19 mouse cellular contexts compared by ENCODE assay signal in genomic region chr10:108896529-108896928, GRCm38 (mm10).
"Had no signal": no experiment of that assay in that cellular context is flagged by ENCODE, and none has a peak within 500 bp of the region (broad histone marks: within the 10 kb centered on the region; RNA-seq: fewer than 3 reads in every experiment).

No protein-coding gene starts in this region.

- H3K4me3 ChIP-seq: gastrocnemius, adult 2 months; heart, embryonic 12.5 days; hindbrain, embryonic 10.5 days; hindbrain, embryonic 12.5 days; intestine, embryonic 15.5 days; layer of hippocampus, adult 2 months; left cerebral cortex, adult 2 months; limb, embryonic 10.5 days; limb, embryonic 12.5 days had no signal

- H3K27ac ChIP-seq: gastrocnemius, adult 2 months; hindbrain, embryonic 10.5 days; hindbrain, embryonic 12.5 days; hindbrain, embryonic 14.5 days; intestine, embryonic 15.5 days; layer of hippocampus, adult 2 months; left cerebral cortex, adult 2 months; limb, embryonic 10.5 days; limb, embryonic 12.5 days had no signal

- H3K4me1 ChIP-seq: heart, embryonic 12.5 days; hindbrain, embryonic 10.5 days; hindbrain, embryonic 12.5 days; intestine, embryonic 15.5 days; limb, embryonic 10.5 days; limb, embryonic 12.5 days had no signal

- H3K9me3 ChIP-seq: heart, embryonic 12.5 days; hindbrain, embryonic 10.5 days; hindbrain, embryonic 12.5 days; intestine, embryonic 15.5 days; limb, embryonic 10.5 days; limb, embryonic 12.5 days had no signal

- H3K27me3 ChIP-seq: heart, embryonic 12.5 days; hindbrain, embryonic 12.5 days; intestine, embryonic 15.5 days; limb, embryonic 12.5 days had no signal

- DNase-seq: gastrocnemius, adult 2 months; gastrocnemius, postnatal 10 days; gastrocnemius, postnatal 25 days; heart, postnatal 4 days; kidney, adult 18-20 months; kidney, adult 8-10 months; kidney, postnatal 10 days; kidney, postnatal 25 days; kidney, postnatal 4 days; liver had no signal

- H3K36me3 ChIP-seq: heart, embryonic 12.5 days; hindbrain, embryonic 10.5 days; intestine, embryonic 15.5 days; limb, embryonic 10.5 days; limb, embryonic 12.5 days had no signal
